In the genomic region with DNA sequence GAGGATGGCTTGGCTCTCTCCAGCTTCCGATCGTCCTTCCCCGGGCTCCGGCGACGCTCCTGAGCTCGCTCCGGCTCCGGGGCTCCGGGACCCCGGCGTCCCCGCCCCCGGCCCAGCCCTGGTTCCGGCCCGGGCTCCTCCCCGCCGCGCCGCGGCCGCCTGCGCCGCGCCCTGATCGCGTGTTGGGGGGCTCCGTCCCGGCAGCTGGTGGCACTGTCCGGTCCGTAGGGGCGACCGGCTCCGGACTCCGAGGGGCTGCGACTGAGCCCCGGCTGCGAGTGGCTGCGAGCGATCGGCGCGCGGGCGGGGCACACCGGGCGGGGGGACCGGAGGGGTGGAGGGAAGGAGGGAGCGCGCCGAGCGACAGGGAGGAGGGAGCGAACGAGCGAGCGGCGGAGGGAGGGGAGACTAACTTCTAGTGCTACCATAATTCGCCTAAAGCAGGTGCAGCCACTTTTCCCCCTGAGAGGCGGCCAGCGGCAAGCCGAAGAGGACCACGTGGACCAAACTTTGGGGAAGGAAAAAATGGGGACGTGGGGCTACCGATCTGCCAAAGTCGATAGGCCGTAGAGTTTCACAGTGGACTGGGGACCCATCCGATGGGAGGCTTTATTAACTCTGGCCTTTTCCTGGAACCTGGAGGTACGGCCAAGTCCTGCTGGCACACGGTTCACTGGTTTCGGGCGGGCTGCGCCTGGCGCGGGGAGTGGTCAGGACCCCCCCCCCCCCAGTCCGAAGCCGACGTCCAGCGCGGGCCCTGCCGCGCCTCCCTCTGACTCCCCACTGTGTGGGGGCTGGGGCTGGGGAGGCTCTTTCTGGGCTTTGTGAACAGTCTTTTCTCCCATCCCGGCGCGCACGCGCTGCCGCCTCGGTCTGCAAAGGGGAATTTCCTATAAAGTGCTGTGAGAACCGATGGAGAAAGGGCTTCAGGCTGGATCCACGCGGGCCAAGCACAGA, we compare ENCODE assay signal across 8 mouse cellular contexts. TPM values are rescaled to one million over a fixed set of nuclear protein-coding genes. Genes with fewer than 3 reads are reported as not detected.
DNase-seq lines count a peak whose midpoint lies in the region; ATAC-seq and TF ChIP-seq lines count a peak whose summit lies in the region.

Gene Foxp4 (minus strand): TSS at position 263 of the 957 bp plus-strand sequence.

- peak; percentile 81 for ATAC-seq in activated CD4-positive, CD25-positive, alpha-beta regulatory T cell, adult 4 months
- ATAC-seq in hindbrain, postnatal 0 days = peak; percentile 90

- no peaks in the 10 kb centered on the region for H3K4me1 ChIP-seq in hindbrain, postnatal 0 days (ENCODE audit: insufficient read depth, low read length)
- peaks cover 40% of the 10 kb centered on the region for H3K4me1 ChIP-seq in megakaryocyte, embryonic 14.5 days

- H3K9ac ChIP-seq in hindbrain, postnatal 0 days (replicated peaks; ENCODE audit: low read length) = peak within 1 kb of the TSS; percentile 64

- no peaks in the 10 kb centered on the region for H3K9me3 ChIP-seq in hindbrain, postnatal 0 days (ENCODE audit: low read length)
- H3K9me3 ChIP-seq in megakaryocyte, embryonic 14.5 days = no peaks in the 10 kb centered on the region

- DNase-seq in cerebellum, postnatal 4 days (ENCODE audit: low spot score in 2 of 2) = peak; percentile 56 to 76
- peak; percentile 57 to 71 for DNase-seq in gastrocnemius, adult 8-10 months (ENCODE audit: low spot score in 2 of 2)
- DNase-seq in hindbrain, postnatal 0 days (ENCODE audit: low spot score) = peak; percentile 93
- DNase-seq in left cerebral cortex, adult 8-10 months (ENCODE audit: low spot score in 2 of 2) = peak; percentile 48
- DNase-seq in right cerebral cortex, adult 2 months (ENCODE audit: low spot score in 2 of 2) = peak; percentile 68 to 76
- DNase-seq in urinary bladder, postnatal 10 days (ENCODE audit: low spot score) = peak; percentile 67

- no peaks in the 10 kb centered on the region for H3K36me3 ChIP-seq in hindbrain, postnatal 0 days (ENCODE audit: insufficient read depth, low read length)
- no peaks in the 10 kb centered on the region for H3K36me3 ChIP-seq in megakaryocyte, embryonic 14.5 days (replicated peaks; ENCODE audit: low read length)

- peak within 1 kb of the TSS; percentile 82 for H3K4me3 ChIP-seq in hindbrain, postnatal 0 days (ENCODE audit: low read length)
- H3K4me3 ChIP-seq in megakaryocyte, embryonic 14.5 days (replicated peaks) = peak within 1 kb of the TSS; percentile 94

- WGBS in hindbrain, postnatal 0 days = under 1% methylated on average over 87 of the region's 91 CpGs

- 0 out of 2 replicates have a peak, but pooled peaks cover 8% of the 10 kb centered on the region for H3K27me3 ChIP-seq in hindbrain, postnatal 0 days (ENCODE audit: insufficient read depth, low read length)
- H3K27me3 ChIP-seq in megakaryocyte, embryonic 14.5 days (replicated peaks) = peaks cover 38% of the 10 kb centered on the region

- TF ChIP-seq CTCF in hindbrain, postnatal 0 days (IDR thresholded peaks at IDR 0.05; ENCODE audit: low read depth) = no peak

- H3K4me2 ChIP-seq in hindbrain, postnatal 0 days (ENCODE audit: low read depth, low read length) = peak within 1 kb of the TSS; percentile 94

- peak within 1 kb of the TSS; percentile 79 for H3K27ac ChIP-seq in hindbrain, postnatal 0 days

RNA-seq across cellular contexts. Expression of gene Foxp4, which starts in this region (rescaled TPM):
- 1 to 10 TPM; 3.8 to 4.6 TPM for polyA plus RNA-seq in activated CD4-positive, CD25-positive, alpha-beta regulatory T cell, adult 4 months (2017; shearing (Covaris generic))
- total RNA-seq in gastrocnemius, adult 8-10 months (2022) = 1 to 10 TPM; 5.9 to 7.8 (median 6.6) TPM
- total RNA-seq in hindbrain, postnatal 0 days (2014; rRNA removed) = 109 and 128 TPM in 2 replicates
- 29.3 and 31.3 TPM in 2 replicates for polyA plus RNA-seq in hindbrain, postnatal 0 days (2015; fragmentation: Nextera tagmentation; extraction: Ambion mirVana)
- total RNA-seq in left cerebral cortex, adult 8-10 months (2022) = 10 to 100 TPM; 39.9 to 63.6 (median 49.6) TPM
- 47.0 and 97.4 TPM in 2 replicates for polyA plus RNA-seq in megakaryocyte, embryonic 14.5 days (2012; ENCODE audit: insufficient read depth, low replicate concordance)

Comparison
In these comparisons a context has a peak if more than half of its experiments do, and no peak if none do; other contexts are left out.
1. Peak in every context shown above with its lines: DNase-seq, ATAC-seq, H3K4me3 ChIP-seq and H3K27ac ChIP-seq.
2. RNA of gene Foxp4 (total RNA-seq): 109 to 128 TPM in hindbrain, postnatal 0 days and 39.9 to 63.6 TPM in left cerebral cortex, adult 8-10 months; 5.9 to 7.8 TPM in gastrocnemius, adult 8-10 months; every median in the first group is over 4 times any median in the second.